Mouse (Mus musculus): Measurements from ENCODE around the gene Vangl1.

GRCm38 (mm10) chr3:102191575-102191974 is 12.9 kb downstream of the Vangl1 start:
- TF ChIP-seq CTCF (IDR thresholded peaks at IDR 0.05; ENCODE audit: control insufficient read depth, insufficient read depth, insufficient read length), result no peak
- TF ChIP-seq USF1 (IDR thresholded peaks at IDR 0.05; ENCODE audit: low read depth), result no peak
- TF ChIP-seq MAX (IDR thresholded peaks at IDR 0.05), result no peak
- no peak for TF ChIP-seq CEBPB (IDR thresholded peaks at IDR 0.05; ENCODE audit: low read depth)
- TF ChIP-seq MYOG (IDR thresholded peaks at IDR 0.05; ENCODE audit: control insufficient read depth, extremely low read depth, insufficient read length), result no peak
- no peak for TF ChIP-seq MYOD1 (IDR thresholded peaks at IDR 0.05; ENCODE audit: control insufficient read depth, insufficient read length, low read depth)
- TF ChIP-seq FOSL1 (IDR thresholded peaks at IDR 0.05; ENCODE audit: insufficient read depth, low read length, poor library complexity, severe bottlenecking), result no peak
